Mouse (Mus musculus) megakaryocyte, embryonic 14.5 days (primary cell): ENCODE results near the gene Rexo2. TPM values are rescaled to one million over a fixed set of nuclear protein-coding genes. Genes with fewer than 3 reads are reported as not detected.
"Not testable (repeated sequence)": the region's sequence is repeated elsewhere in the genome, so short reads cannot be mapped to it uniquely, and the experiment has no call there.

Source experiments
- H3K27me3 ChIP-seq: replicated peaks from 2 replicates; pipeline ENCODE3; 2012; ENCODE audit warnings: inconsistent platforms
- H3K36me3 ChIP-seq: replicated peaks from 2 replicates; pipeline ENCODE3; 2012; ENCODE audit warnings: low read length, inconsistent platforms, mixed read lengths
- H3K4me1 ChIP-seq: 2 replicates; pipeline ENCODE4 v1.6.1; 2012; ENCODE audit warnings: inconsistent platforms
- H3K4me3 ChIP-seq: replicated peaks from 2 replicates; pipeline ENCODE3; 2012; ENCODE audit warnings: moderate library complexity, mild to moderate bottlenecking, inconsistent platforms
- H3K9me3 ChIP-seq: 2 replicates; pipeline ENCODE4 v1.6.1; 2012; ENCODE audit warnings: inconsistent platforms
- FLI1 ChIP-seq: IDR thresholded peaks from 2 replicates; pipeline ENCODE4 v1.6.1; 2012; ENCODE audit warnings: low read length, inconsistent platforms, mixed read lengths
- GATA1 ChIP-seq: IDR thresholded peaks from 3 replicates; pipeline ENCODE4 v1.6.1; 2012; ENCODE audit warnings: mixed read lengths, low read length, inconsistent platforms, borderline replicate concordance
- polyA plus RNA-seq: library from polyadenylated mRNA; stranded (reverse); fragments of >175 nt; gene quantifications from 2 replicates; pipeline ENCODE4 v1.2.3, GENCODE M21; 2012; ENCODE audit warnings: low replicate concordance; ENCODE audit not compliant: insufficient read depth

The Rexo2 gene
- polyA plus RNA-seq, 1 experiment = 212 TPM

- H3K4me1 ChIP-seq = peaks cover 23% of the 10 kb centered on the region
- H3K27me3 ChIP-seq = no peaks in the 10 kb centered on the region
- TF ChIP-seq FLI1 = no peak
- TF ChIP-seq GATA1 = no peak
- no peaks in the 10 kb centered on the region for H3K9me3 ChIP-seq
- H3K36me3 ChIP-seq = peaks cover 97% of the 10 kb centered on the region
- no peak overlapping the region for H3K4me3 ChIP-seq
Measured at GRCm38 (mm10) chr9:48473131-48473530, 7.3 kb downstream of the Rexo2 start.

- peaks cover 17% of the 10 kb centered on the region; the same call in 1 of the 2 replicates for H3K4me1 ChIP-seq
- no peak for TF ChIP-seq GATA1
- no peak for TF ChIP-seq FLI1
- no peaks in the 10 kb centered on the region for H3K27me3 ChIP-seq
- H3K36me3 ChIP-seq = peaks cover 96% of the 10 kb centered on the region
- H3K4me3 ChIP-seq = no peak overlapping the region
- H3K9me3 ChIP-seq = no peaks in the 10 kb centered on the region
Measured at GRCm38 (mm10) chr9:48472441-48473025, 7.9 kb downstream of the Rexo2 start.

GRCm38 (mm10) chr9:48467471-48467870 is 13.0 kb downstream of the Rexo2 start:
- H3K9me3 ChIP-seq, H3K4me1 ChIP-seq, H3K4me3 ChIP-seq, H3K27me3 ChIP-seq: not testable (repeated sequence)
- peaks cover 78% of the 10 kb centered on the region for H3K36me3 ChIP-seq

- H3K4me3 ChIP-seq = no peak overlapping the region
- no peaks in the 10 kb centered on the region for H3K27me3 ChIP-seq
- peaks cover 72% of the 10 kb centered on the region for H3K36me3 ChIP-seq
- H3K9me3 ChIP-seq = peaks cover 8% of the 10 kb centered on the region
- no peak for TF ChIP-seq FLI1
- no peak for TF ChIP-seq GATA1
- H3K4me1 ChIP-seq = no peaks in the 10 kb centered on the region
Measured at GRCm38 (mm10) chr9:48466804-48467203, 13.6 kb downstream of the Rexo2 start.

- Histone ChIP-seq H3K36me3 (peaks cover 60% of the 10 kb centered on the region), H3K4me1 (no peaks in the 10 kb centered on the region), H3K9me3 (peaks cover 8% of the 10 kb centered on the region), H3K4me3 (no peak overlapping the region), H3K27me3 (no peaks in the 10 kb centered on the region)
- TF ChIP-seq GATA1 = no peak
- no peak for TF ChIP-seq FLI1
Measured at GRCm38 (mm10) chr9:48465671-48466070, 14.8 kb downstream of the Rexo2 start.

- no peak for TF ChIP-seq GATA1
- TF ChIP-seq FLI1 = no peak
- Histone ChIP-seq H3K4me1 (no peaks in the 10 kb centered on the region), H3K27me3 (no peaks in the 10 kb centered on the region), H3K9me3 (peaks cover 8% of the 10 kb centered on the region), H3K4me3 (no peak overlapping the region), H3K36me3 (peaks cover 20% of the 10 kb centered on the region)
Measured at GRCm38 (mm10) chr9:48461545-48461944, 18.9 kb downstream of the Rexo2 start.

- H3K4me3 ChIP-seq = no peak overlapping the region
- no peaks in the 10 kb centered on the region for H3K27me3 ChIP-seq
- TF ChIP-seq GATA1 (no peak), FLI1 (no peak)
- H3K9me3 ChIP-seq = peaks cover 6% of the 10 kb centered on the region
- peaks cover 5% of the 10 kb centered on the region for H3K4me1 ChIP-seq
- H3K36me3 ChIP-seq = peaks cover 12% of the 10 kb centered on the region
Measured at GRCm38 (mm10) chr9:48460720-48461119, 19.7 kb downstream of the Rexo2 start.

GRCm38 (mm10) chr9:48459391-48459790 is 21.0 kb downstream of the Rexo2 start:
- Histone ChIP-seq H3K27me3 (no peaks in the 10 kb centered on the region), H3K4me1 (peaks cover 5% of the 10 kb centered on the region), H3K36me3 (no peaks in the 10 kb centered on the region), H3K4me3 (no peak overlapping the region), H3K9me3 (no peaks in the 10 kb centered on the region)
- no peak for TF ChIP-seq GATA1
- no peak for TF ChIP-seq FLI1

- H3K27me3 ChIP-seq = no peaks in the 10 kb centered on the region
- H3K36me3 ChIP-seq = no peaks in the 10 kb centered on the region
- no peaks in the 10 kb centered on the region for H3K9me3 ChIP-seq
- H3K4me3 ChIP-seq = no peak overlapping the region
- H3K4me1 ChIP-seq = peaks cover 5% of the 10 kb centered on the region
- TF ChIP-seq FLI1 (no peak), GATA1 (no peak)
Measured at GRCm38 (mm10) chr9:48458879-48459278, 21.5 kb downstream of the Rexo2 start.

GRCm38 (mm10) chr9:48455961-48456360 is 24.5 kb downstream of the Rexo2 start:
- H3K27me3 ChIP-seq = peaks cover 3% of the 10 kb centered on the region
- no peaks in the 10 kb centered on the region for H3K9me3 ChIP-seq
- peaks cover 5% of the 10 kb centered on the region for H3K4me1 ChIP-seq
- H3K36me3 ChIP-seq = no peaks in the 10 kb centered on the region
- TF ChIP-seq GATA1 (no peak), FLI1 (no peak)
- H3K4me3 ChIP-seq = no peak overlapping the region

GRCm38 (mm10) chr9:48450066-48450465 is 30.4 kb downstream of the Rexo2 start:
- Histone ChIP-seq H3K36me3 (no peaks in the 10 kb centered on the region), H3K9me3 (no peaks in the 10 kb centered on the region), H3K4me3 (no peak overlapping the region), H3K4me1 (peaks cover 6% of the 10 kb centered on the region), H3K27me3 (peaks cover 11% of the 10 kb centered on the region)
- TF ChIP-seq GATA1 = no peak
- no peak for TF ChIP-seq FLI1
